Mouse (Mus musculus): ENCODE measurements at regions not wholly inside any gene's neighbourhood (a gene's known extent, or its start where the extent isn't known, plus 50 kb on each side); places are given as distances from the start of the nearest gene placed in this dataset.

- ATAC-seq (ENCODE audit: poor library complexity, severe bottlenecking) = no peak
Measured at GRCm38 (mm10) chr6:51302240-51302639, 130.2 kb upstream of the Nfe2l3 start.

- ATAC-seq (ENCODE audit: poor library complexity, severe bottlenecking) = no peak
Measured at GRCm38 (mm10) chr6:51318341-51318740, 114.1 kb upstream of the Nfe2l3 start.

- no peak for ATAC-seq (ENCODE audit: poor library complexity, severe bottlenecking)
Measured at GRCm38 (mm10) chr6:51320019-51320418, 112.5 kb upstream of the Nfe2l3 start.

- no peak for ATAC-seq (ENCODE audit: poor library complexity, severe bottlenecking)
Measured at GRCm38 (mm10) chr6:51320676-51321419, 111.6 kb upstream of the Nfe2l3 start.

GRCm38 (mm10) chr6:51326103-51326829 is 106.2 kb upstream of the Nfe2l3 start:
- no peak for ATAC-seq (ENCODE audit: poor library complexity, severe bottlenecking)

GRCm38 (mm10) chr6:51329070-51329995 is 103.1 kb upstream of the Nfe2l3 start:
- ATAC-seq (ENCODE audit: poor library complexity, severe bottlenecking) = no peak

GRCm38 (mm10) chr6:51330069-51330706 is 102.3 kb upstream of the Nfe2l3 start:
- no peak for ATAC-seq (ENCODE audit: poor library complexity, severe bottlenecking)

GRCm38 (mm10) chr6:51332841-51333240 is 99.6 kb upstream of the Nfe2l3 start:
- no peak for ATAC-seq (ENCODE audit: poor library complexity, severe bottlenecking)

GRCm38 (mm10) chr6:51333722-51334360 is 98.6 kb upstream of the Nfe2l3 start:
- ATAC-seq (ENCODE audit: poor library complexity, severe bottlenecking) = no peak

GRCm38 (mm10) chr6:51335314-51335713 is 97.2 kb upstream of the Nfe2l3 start:
- no peak for ATAC-seq (ENCODE audit: poor library complexity, severe bottlenecking)

GRCm38 (mm10) chr6:51339301-51339700 is 93.2 kb upstream of the Nfe2l3 start:
- no peak for ATAC-seq (ENCODE audit: poor library complexity, severe bottlenecking)

GRCm38 (mm10) chr6:51347721-51348120 is 84.7 kb upstream of the Nfe2l3 start:
- no peak for ATAC-seq (ENCODE audit: poor library complexity, severe bottlenecking)

- ATAC-seq (ENCODE audit: poor library complexity, severe bottlenecking) = no peak
Measured at GRCm38 (mm10) chr6:51349771-51350170, 82.7 kb upstream of the Nfe2l3 start.

- no peak for ATAC-seq (ENCODE audit: poor library complexity, severe bottlenecking)
Measured at GRCm38 (mm10) chr6:51355041-51355440, 77.4 kb upstream of the Nfe2l3 start.

- ATAC-seq (ENCODE audit: poor library complexity, severe bottlenecking) = no peak
Measured at GRCm38 (mm10) chr6:51361611-51362180, 70.8 kb upstream of the Nfe2l3 start.

GRCm38 (mm10) chr6:51362475-51363226 is 69.8 kb upstream of the Nfe2l3 start:
- peak; percentile 97 for ATAC-seq (ENCODE audit: poor library complexity, severe bottlenecking)

- ATAC-seq (ENCODE audit: poor library complexity, severe bottlenecking) = no peak
Measured at GRCm38 (mm10) chr6:51364776-51365175, 67.7 kb upstream of the Nfe2l3 start.

GRCm38 (mm10) chr6:51369771-51370170 is 62.7 kb upstream of the Nfe2l3 start:
- no peak for ATAC-seq (ENCODE audit: poor library complexity, severe bottlenecking)

- no peak for ATAC-seq (ENCODE audit: poor library complexity, severe bottlenecking)
Measured at GRCm38 (mm10) chr6:51372357-51372756, 60.1 kb upstream of the Nfe2l3 start.
